Mouse (Mus musculus) liver, adult 10 weeks (tissue): ENCODE results near the gene Kcnk7. TPM values are rescaled to one million over a fixed set of nuclear protein-coding genes. Genes with fewer than 3 reads are reported as not detected.

Experiments used
- polyA plus RNA-seq: library from polyadenylated mRNA; stranded (reverse); fragments of 350-450 nt; fragmentation: Illumina TruSeq; extraction: RNeasy Lipid Tissue Mini Kit (QIAGEN cat#74804); gene quantifications from one replicate; pipeline ENCODE4 v1.2.3, GENCODE M21; 2014; ENCODE audit warnings: low read depth, low replicate concordance

Kcnk7 gene
- polyA plus RNA-seq = not detected

DNA sequence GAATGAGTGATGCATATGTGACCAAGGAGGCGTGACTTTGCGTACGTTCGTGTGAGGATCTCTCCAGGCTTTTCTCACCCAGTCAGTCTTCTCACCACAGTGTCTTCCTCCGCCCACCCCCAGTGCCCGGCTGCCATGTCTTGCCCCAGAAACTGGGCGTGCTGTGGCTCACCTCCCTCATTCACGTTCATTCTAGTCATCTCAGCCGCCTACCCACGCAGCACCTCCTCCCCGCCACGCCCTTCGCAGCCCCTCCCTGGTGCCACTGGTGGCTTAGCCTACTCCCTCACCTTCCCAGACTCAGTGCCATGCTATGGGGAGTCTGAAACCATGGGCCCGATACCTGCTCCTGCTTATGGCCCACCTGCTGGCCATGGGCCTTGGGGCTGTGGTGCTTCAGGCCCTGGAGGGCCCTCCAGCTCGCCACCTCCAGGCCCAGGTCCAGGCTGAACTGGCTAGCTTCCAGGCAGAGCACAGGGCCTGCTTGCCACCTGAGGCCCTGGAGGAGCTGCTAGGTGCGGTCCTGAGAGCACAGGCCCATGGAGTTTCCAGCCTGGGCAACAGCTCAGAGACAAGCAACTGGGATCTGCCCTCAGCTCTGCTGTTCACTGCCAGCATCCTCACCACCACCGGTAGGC lies at the start of gene Kcnk7:
TSS of gene Kcnk7 (plus strand) at position 205 of the 638 bp plus-strand sequence.

DNA sequence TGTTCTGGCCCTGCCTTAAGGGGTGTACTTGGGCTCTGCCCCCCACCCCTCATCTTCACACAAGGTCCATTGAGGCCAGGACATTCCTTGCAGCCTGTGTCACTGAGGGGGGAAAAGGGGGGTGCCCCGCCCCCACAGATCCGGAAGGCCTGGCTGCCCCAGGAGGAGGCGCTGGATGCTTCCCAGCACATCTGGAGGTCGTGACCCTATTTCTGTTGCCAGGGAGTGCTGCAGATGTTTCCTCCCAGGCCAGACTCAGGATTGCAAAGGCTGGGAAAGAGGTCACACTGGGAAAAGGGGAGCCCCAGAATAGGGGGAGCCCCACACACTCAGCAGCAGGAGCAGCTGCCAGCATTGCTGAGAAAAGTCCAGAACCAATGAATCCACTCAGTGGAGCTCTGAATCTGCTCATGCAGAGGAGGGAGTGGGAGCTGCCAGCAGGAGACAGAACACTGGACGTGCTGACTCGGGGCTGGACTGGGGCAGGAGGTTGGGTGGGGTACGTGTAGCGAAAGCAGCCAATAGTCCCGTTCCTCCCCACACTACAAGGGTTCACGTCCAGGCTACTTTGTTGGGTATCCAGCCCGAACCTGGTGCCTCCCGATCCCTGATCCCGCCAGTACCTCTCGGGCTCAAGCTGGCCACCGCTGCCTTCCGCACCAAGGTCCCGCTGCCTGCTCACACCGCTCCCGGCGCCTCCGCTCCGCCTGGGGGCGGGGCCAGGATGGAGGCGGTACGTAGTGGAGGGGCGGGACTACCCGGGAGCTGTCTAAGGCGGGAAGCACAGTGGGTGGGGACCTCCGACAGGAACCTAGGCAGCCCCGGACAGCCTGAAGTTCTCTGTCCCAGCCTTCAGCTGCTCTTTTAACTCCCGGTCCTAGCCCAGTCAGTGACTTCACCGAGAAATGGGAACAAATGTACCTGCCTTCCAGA lies 40.9 kb upstream of the Kcnk7 start, which contains the start of gene Sipa1:
TSS of gene Sipa1 (minus strand) at position 727 of the 933 bp plus-strand sequence.

DNA sequence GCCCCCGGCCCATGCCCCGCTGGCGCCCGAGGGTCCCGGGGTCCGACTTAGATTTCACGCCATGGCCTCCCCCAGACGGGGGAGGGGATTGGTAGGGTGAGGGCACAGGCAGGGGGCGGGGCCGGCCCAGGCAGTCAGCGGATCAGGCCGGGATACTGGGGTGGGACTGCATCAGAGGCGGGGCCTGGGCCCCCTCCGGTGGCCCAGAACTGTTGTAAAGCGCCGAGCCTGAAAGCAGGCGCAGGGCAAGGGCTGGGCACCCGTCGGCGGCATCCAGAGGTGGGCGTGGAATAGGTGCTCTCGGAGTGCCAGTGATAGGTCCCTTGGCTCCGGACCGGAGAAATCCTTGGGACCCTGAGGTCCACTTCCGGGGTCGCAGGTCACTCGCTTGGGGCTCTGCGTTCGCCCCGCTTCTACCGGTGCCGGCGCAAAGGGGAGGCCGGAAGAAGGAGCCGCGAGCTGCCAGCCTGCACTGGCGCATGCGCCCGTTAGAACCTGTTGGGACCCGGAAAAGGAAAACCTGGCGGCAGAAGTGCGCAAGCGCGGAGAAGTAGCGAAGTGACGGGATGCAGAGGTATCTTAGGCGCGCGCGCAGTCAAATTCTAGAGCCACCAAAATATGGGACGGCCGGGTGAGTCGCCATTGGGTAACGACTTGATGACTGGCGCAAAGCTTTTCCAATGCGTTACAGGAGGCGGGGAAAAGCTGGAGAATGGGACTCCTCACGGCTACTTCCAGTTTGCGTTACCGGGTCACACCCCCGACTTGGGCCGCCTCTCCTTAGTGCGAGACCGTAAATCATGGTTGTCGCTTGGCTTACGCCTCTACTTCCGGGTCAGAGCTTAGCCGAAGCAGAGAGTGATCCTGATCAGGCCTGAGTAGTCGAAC lies 15.7 kb upstream of the Kcnk7 start, which contains the start of the genes Map3k11 and Pcnx3:
TSS of gene Map3k11 (plus strand) at position 543 of the 888 bp plus-strand sequence.
TSS of gene Pcnx3 (minus strand) at position 709 of the 888 bp plus-strand sequence.

DNA sequence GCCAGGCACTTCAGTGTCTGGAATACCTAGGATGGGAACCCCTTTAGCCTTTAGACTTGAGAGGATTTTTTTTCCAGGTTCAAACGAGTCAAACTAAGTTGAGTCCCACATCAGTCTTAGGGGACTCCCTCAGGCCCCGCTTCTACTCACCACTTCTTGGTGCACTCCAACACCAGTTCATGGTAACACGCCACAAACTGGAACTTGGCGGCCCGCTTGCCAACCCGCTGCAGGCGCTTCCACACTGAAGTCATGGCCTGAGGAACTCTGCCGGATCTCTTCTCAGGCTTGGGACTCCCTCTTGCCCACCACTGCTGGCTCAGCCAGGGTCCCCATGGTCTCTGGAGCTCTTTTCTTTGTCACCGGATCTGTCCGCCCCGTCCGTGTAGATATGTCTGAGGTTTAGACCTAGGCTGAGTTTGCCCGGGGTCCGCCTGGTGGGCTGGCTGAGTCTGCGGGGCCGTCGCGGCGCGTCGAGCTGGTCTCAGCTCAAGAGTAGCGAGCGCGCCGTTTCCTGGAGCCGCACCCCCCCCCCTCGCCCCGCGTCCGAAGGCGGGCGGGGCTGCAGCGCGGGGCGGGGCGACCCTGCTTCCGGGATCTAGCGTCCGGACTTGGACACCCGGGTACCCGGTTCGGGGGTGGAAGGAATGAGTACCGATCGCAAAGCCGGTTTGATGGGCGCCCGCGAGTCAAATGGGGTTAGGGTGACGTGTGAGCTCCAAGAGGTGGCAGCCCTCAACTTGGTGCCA lies 21.8 kb downstream of the Kcnk7 start, which contains the start of gene Ehbp1l1:
TSS of gene Ehbp1l1 (minus strand) at position 551 of the 749 bp plus-strand sequence.

DNA sequence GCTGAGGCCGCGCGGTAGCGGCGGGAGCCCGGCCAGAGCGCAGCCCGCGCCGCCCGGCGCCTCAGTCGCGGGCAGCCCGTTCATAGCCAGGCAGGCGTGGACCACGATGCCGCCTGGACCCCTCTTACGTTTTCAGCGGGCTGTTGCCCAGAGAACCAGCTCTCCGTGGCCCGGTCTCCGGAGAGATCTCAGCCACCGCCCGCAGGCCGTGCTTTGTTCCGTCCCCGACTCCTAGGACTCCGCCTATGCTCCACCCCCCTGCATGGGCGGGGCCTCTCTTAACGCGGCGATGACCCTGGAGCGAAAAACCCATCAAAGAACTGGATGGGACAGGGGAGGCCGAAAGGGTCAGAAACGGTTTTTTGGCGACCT lies 25.3 kb downstream of the Kcnk7 start, which contains the start of gene Fam89b:
TSS of gene Fam89b (minus strand) at position 210 of the 372 bp plus-strand sequence.

DNA sequence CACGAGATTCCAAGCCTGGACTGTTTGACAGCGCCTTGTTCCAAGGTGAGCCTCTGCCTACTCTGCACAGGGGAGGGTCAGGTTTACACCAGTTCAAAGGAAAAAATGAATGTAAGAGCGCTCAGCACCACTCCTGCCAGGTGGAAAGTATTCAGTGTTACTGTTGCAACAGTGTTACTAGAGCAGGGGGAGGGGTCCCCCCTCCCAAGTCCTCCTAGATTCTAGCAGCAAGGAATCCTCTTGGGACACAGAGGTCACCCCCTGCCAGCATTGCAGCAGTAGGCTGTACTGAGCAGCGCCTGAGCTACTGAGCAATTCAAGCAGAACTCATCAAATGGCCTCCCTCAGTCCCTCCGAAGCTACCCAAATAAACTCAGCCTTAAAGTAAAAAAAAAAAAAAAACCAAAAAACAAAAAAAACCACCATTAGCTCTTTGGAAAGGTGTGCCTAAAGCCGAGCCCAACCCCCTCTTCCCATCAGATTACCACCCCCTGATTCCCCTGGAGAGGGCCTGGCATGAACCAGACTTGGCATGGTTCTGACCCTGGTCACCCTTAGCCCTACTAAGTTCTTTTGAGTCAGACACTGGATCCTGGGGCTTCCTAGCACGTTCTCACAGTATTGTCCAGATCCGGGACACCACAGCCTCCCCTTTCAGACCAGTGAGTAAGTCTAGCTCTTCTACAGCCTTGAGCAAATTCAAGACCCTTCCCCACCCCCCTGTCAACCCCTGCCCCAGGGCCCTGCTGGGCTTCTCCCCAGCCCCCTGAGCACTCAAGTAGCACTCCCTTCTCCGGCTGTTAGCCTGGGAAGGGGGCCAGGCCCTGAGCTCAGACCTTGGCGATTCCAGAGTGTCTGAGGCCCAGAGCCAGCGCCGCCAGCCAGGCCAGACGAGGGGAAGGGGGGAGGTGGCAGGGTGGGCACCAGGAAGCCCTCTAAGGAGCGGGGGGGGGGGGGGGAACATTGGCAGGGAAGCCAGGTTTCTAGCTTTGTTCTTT lies 36.5 kb downstream of the Kcnk7 start, which contains the start of gene Ltbp3:
TSS of gene Ltbp3 (plus strand) at position 585 of the 998 bp plus-strand sequence.

Other genes with a start within 250 kb of the Kcnk7 start
- gene Ccdc85b, start 246.5 kb upstream of the Kcnk7 start, polyA plus RNA-seq = 0.11 TPM
- 5.5 TPM for gene Fibp, start 243.8 kb upstream of the Kcnk7 start, polyA plus RNA-seq
- gene Ctsw, start 235.9 kb upstream of the Kcnk7 start, polyA plus RNA-seq = not detected
- gene Efemp2, start 230.4 kb upstream of the Kcnk7 start, polyA plus RNA-seq = not detected
- gene Mus81, start 216.0 kb upstream of the Kcnk7 start, polyA plus RNA-seq = 0.74 TPM
- gene Cfl1, start 213.9 kb upstream of the Kcnk7 start, polyA plus RNA-seq = 109 TPM
- not detected for gene 1700020D05Rik, start 200.6 kb upstream of the Kcnk7 start, polyA plus RNA-seq
- gene Snx32, start 193.8 kb upstream of the Kcnk7 start, polyA plus RNA-seq = 0.64 TPM
- gene Ovol1, start 143.7 kb upstream of the Kcnk7 start, polyA plus RNA-seq = not detected
- not detected for gene Ap5b1, start 136.3 kb upstream of the Kcnk7 start, polyA plus RNA-seq
- gene Rnaseh2c, start 102.5 kb upstream of the Kcnk7 start, polyA plus RNA-seq = 3.4 TPM
- gene Kat5, start 94.1 kb upstream of the Kcnk7 start, polyA plus RNA-seq = 7.2 TPM
- gene Rela, start 66.9 kb upstream of the Kcnk7 start, polyA plus RNA-seq = 2.4 TPM
- 0.16 TPM for gene Sipa1, start 40.7 kb upstream of the Kcnk7 start, polyA plus RNA-seq
- 0.16 TPM for gene Map3k11, start 15.6 kb upstream of the Kcnk7 start, polyA plus RNA-seq
- gene Pcnx3, start 15.5 kb upstream of the Kcnk7 start, polyA plus RNA-seq = 0.37 TPM
- gene Ehbp1l1, start 21.9 kb downstream of the Kcnk7 start, polyA plus RNA-seq = 0.69 TPM
- gene Fam89b, start 25.3 kb downstream of the Kcnk7 start, polyA plus RNA-seq = 0.45 TPM
- 0.32 TPM for gene Ltbp3, start 36.5 kb downstream of the Kcnk7 start, polyA plus RNA-seq
- gene Scyl1, start 67.1 kb downstream of the Kcnk7 start, polyA plus RNA-seq = 1.4 TPM
- gene Frmd8, start 170.9 kb downstream of the Kcnk7 start, polyA plus RNA-seq = 1.5 TPM
- gene Slc25a45, start 173.4 kb downstream of the Kcnk7 start, polyA plus RNA-seq = 7.7 TPM
- gene Tigd3, start 189.8 kb downstream of the Kcnk7 start, polyA plus RNA-seq = not detected
- 7.4 TPM for gene Dpf2, start 208.6 kb downstream of the Kcnk7 start, polyA plus RNA-seq
- 0.56 TPM for gene Cdc42ep2, start 220.4 kb downstream of the Kcnk7 start, polyA plus RNA-seq